Mouse (Mus musculus) adipocyte (in vitro differentiated cells): ENCODE measurements around the gene Tek.
"Not testable (repeated sequence)": the region's sequence is repeated elsewhere in the genome, so short reads cannot be mapped to it uniquely, and the experiment has no call there.

ENCODE experiments used
- DNase-seq: peaks from one replicate; pipeline ENCODE4 v3.0.0-alpha.2; 2016; ENCODE audit warnings: low spot score

Tek gene

GRCm38 (mm10) chr4:94738838-94739731 lies at the start of gene Tek:
Gene Tek, plus strand, starts transcription at chr4:94739289.
- peak; percentile 10 for DNase-seq

GRCm38 (mm10) chr4:94689804-94690203 lies 49.3 kb upstream of the Tek start:
- not testable (repeated sequence) for DNase-seq

GRCm38 (mm10) chr4:94691078-94691477 lies 48.0 kb upstream of the Tek start:
- no peak for DNase-seq

- DNase-seq = no peak
Observed at GRCm38 (mm10) chr4:94692175-94692574, 46.9 kb upstream of the Tek start.

- DNase-seq = no peak
Observed at GRCm38 (mm10) chr4:94696368-94696767, 42.7 kb upstream of the Tek start.

GRCm38 (mm10) chr4:94711002-94711401 lies 28.1 kb upstream of the Tek start:
- DNase-seq = no peak

GRCm38 (mm10) chr4:94711426-94711825 lies 27.7 kb upstream of the Tek start:
- DNase-seq = no peak

GRCm38 (mm10) chr4:94713741-94714140 lies 25.3 kb upstream of the Tek start:
- DNase-seq = no peak

- DNase-seq = no peak
Observed at GRCm38 (mm10) chr4:94715166-94715565, 23.9 kb upstream of the Tek start.

- no peak for DNase-seq
Observed at GRCm38 (mm10) chr4:94725799-94726198, 13.3 kb upstream of the Tek start.

- no peak for DNase-seq
Observed at GRCm38 (mm10) chr4:94732721-94733120, 6.4 kb upstream of the Tek start.

GRCm38 (mm10) chr4:94737326-94738295 lies 1.5 kb upstream of the Tek start:
- DNase-seq = no peak

GRCm38 (mm10) chr4:94741824-94742223 lies 2.7 kb downstream of the Tek start:
- DNase-seq = no peak

GRCm38 (mm10) chr4:94745749-94746148 lies 6.7 kb downstream of the Tek start:
- DNase-seq = no peak

GRCm38 (mm10) chr4:94746387-94746811 lies 7.3 kb downstream of the Tek start:
- DNase-seq = no peak

GRCm38 (mm10) chr4:94747338-94747737 lies 8.2 kb downstream of the Tek start:
- no peak for DNase-seq

- DNase-seq = no peak
Observed at GRCm38 (mm10) chr4:94752512-94752911, 13.4 kb downstream of the Tek start.

- DNase-seq = no peak
Observed at GRCm38 (mm10) chr4:94765217-94765616, 26.1 kb downstream of the Tek start.

GRCm38 (mm10) chr4:94766176-94766575 lies 27.1 kb downstream of the Tek start:
- DNase-seq = no peak

- no peak for DNase-seq
Observed at GRCm38 (mm10) chr4:94768624-94769023, 29.5 kb downstream of the Tek start.

GRCm38 (mm10) chr4:94781043-94781442 lies 42.0 kb downstream of the Tek start:
- no peak for DNase-seq

GRCm38 (mm10) chr4:94785921-94786320 lies 46.8 kb downstream of the Tek start:
- no peak for DNase-seq

- DNase-seq = peak; percentile 76
Observed at GRCm38 (mm10) chr4:94803187-94803586, 64.1 kb downstream of the Tek start.
